Mouse (Mus musculus): Measurements from ENCODE around the gene Kazald1. TPM values are rescaled to one million over a fixed set of nuclear protein-coding genes. Genes with fewer than 3 reads are reported as not detected.

The Kazald1 gene
- polyA plus RNA-seq, 1 experiment from 2014 or later: 64.9 TPM

Other genes with a start within 250 kb of the Kazald1 start
- gene Slf2, start 144.1 kb upstream of the Kazald1 start, polyA plus RNA-seq (2014; fragmentation: Nextera tagmentation; extraction: Ambion mirVana): 38.4 and 41.8 TPM in 2 replicates
- gene Sema4g, start 86.1 kb upstream of the Kazald1 start, polyA plus RNA-seq (2014; fragmentation: Nextera tagmentation; extraction: Ambion mirVana): 2.9 and 4.3 TPM in 2 replicates
- gene Twnk, start 69.6 kb upstream of the Kazald1 start, polyA plus RNA-seq (2014; fragmentation: Nextera tagmentation; extraction: Ambion mirVana): 10.5 and 11.2 TPM in 2 replicates
- gene Mrpl43, start 68.8 kb upstream of the Kazald1 start, polyA plus RNA-seq (2014; fragmentation: Nextera tagmentation; extraction: Ambion mirVana): 47.4 and 49.2 TPM in 2 replicates
- gene Lzts2, start 60.8 kb upstream of the Kazald1 start, polyA plus RNA-seq (2014; fragmentation: Nextera tagmentation; extraction: Ambion mirVana): 51.2 and 56.1 TPM in 2 replicates
- 0.32 and 0.67 TPM in 2 replicates for gene Pdzd7, start 29.5 kb upstream of the Kazald1 start, polyA plus RNA-seq (2014; fragmentation: Nextera tagmentation; extraction: Ambion mirVana)
- 28.1 and 31.1 TPM in 2 replicates for gene Sfxn3, start 27.7 kb upstream of the Kazald1 start, polyA plus RNA-seq (2014; fragmentation: Nextera tagmentation; extraction: Ambion mirVana)
- 1.7 and 1.9 TPM in 2 replicates for gene Tlx1, start 75.4 kb downstream of the Kazald1 start, polyA plus RNA-seq (2014; fragmentation: Nextera tagmentation; extraction: Ambion mirVana)
- 1.6 and 2.0 TPM in 2 replicates for gene Lbx1, start 160.6 kb downstream of the Kazald1 start, polyA plus RNA-seq (2014; fragmentation: Nextera tagmentation; extraction: Ambion mirVana)

Data from embryonic facial prominence, embryonic 14.5 days (tissue).